Mouse (Mus musculus): ENCODE measurements around the gene Gpc3. TPM values are rescaled to one million over a fixed set of nuclear protein-coding genes. Genes with fewer than 3 reads are reported as not detected.

The Gpc3 gene
- 581 and 596 TPM in 2 replicates for polyA plus RNA-seq (2015; fragmentation: Nextera tagmentation; extraction: Ambion mirVana)

DNA sequence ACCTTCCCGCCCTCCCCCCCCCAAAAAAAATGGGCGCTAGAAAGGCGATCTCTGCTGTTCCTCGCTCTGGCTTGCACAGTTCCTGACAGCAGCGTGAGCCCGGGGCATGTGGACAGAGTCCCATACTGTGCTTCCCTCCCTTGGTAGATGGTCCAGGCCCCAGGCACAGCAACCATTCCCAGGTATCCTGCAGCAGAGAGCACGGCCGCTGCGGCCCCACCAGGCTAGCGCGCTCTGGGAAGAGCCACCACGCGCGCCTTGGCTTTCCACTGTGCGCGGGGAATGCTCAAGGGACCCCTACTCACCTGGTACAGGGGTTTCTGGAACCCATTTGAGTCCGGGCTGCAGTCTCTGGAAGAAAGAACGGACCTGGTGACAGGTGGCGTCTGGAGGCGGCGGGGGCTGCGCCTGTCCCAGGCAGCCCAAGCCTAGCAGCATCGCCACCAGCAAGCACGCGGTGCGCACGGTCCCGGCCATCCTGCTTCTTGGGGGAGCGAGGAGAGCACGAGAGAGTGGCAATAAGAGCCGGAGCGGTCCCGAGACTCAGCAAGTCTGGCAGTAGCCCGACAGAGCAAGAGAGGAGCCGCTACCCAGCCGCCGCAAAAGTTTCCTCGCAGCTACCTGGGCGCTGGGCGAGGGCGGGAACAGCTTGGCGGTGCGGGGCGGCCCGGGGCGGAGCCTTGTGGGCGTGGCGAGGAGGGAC lies at the start of gene Gpc3:
TSS of gene Gpc3 (minus strand) at position 623 of the 703 bp plus-strand sequence.
- whole genome bisulfite sequencing = 22% methylated on average over 46 of the region's 48 CpGs
- Histone ChIP-seq H3K27me3 (replicated peaks) (no peaks in the 10 kb centered on the region), H3K9ac (peak within 1 kb of the TSS; percentile 25; the same call in 1 of the 2 replicates), H3K4me3 (replicated peaks) (peak within 1 kb of the TSS; percentile 52), H3K36me3 (no peaks in the 10 kb centered on the region), H3K27ac (peak within 1 kb of the TSS; percentile 81), H3K4me1 (0 out of 2 replicates have a peak, but pooled peaks cover 3% of the 10 kb centered on the region), H3K4me2 (peak within 1 kb of the TSS; percentile 65), H3K9me3 (no peaks in the 10 kb centered on the region)
- ATAC-seq (ENCODE audit: insufficient read depth, low FRiP score, low read depth) = peak; percentile 93

DNA sequence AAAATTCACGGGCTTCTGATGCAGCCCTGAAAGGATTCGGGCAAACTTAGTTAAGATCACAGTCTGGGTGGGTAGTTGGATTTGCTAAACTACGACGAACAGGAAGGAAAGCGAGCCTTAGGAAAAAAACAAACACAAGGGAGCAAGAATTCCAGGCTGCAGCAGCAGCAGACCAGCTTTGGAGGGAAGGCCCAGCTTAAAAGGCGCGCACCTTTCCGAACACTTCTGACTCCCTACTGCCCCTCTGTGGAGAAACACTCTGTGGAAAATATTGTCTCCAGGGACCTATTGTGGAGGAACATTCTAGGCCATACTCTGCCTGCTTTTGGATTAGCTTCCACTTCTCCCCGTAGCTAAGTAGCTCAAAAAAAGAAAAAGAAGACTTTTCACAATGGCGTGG lies 38.2 kb upstream of the Gpc3 start:
- Histone ChIP-seq H3K36me3 (no peaks in the 10 kb centered on the region), H3K9ac (no peak overlapping the region), H3K9me3 (no peaks in the 10 kb centered on the region), H3K4me3 (replicated peaks) (no peak overlapping the region), H3K27me3 (replicated peaks) (no peaks in the 10 kb centered on the region), H3K4me1 (no peaks in the 10 kb centered on the region), H3K4me2 (peak overlapping the region; percentile 30), H3K27ac (peak overlapping the region; percentile 80)
- 0 out of 2 replicates have a peak, but pooled peaks have one; percentile 43 for ATAC-seq (ENCODE audit: insufficient read depth, low FRiP score, low read depth)
- 23% methylated on average over 10 of the region's 10 CpGs for WGBS

DNA sequence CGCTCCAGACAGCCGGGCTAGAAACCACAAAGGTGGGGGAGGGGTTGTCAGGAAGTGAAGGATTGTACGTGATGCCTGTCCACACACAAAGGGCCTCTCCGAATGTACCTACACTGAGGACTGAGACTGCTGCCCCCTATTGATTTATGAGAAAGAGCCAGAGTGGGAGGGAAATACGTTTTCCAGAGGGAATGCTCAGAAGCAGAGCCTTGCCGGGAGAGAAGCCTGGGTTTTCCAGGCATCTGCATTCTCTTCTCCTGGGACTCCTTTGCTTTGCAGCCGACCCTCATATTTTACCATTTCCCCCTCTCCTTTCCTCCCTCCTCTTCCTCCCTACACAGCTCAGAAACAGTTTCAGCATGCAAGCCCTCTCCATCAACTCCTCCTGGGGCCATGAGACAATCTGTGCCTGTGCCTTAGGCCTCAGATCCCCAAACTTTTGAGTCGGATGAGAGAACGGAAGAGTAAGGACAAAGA lies 37.8 kb upstream of the Gpc3 start:
- Histone ChIP-seq H3K27ac (peak overlapping the region; percentile 80), H3K4me1 (no peaks in the 10 kb centered on the region), H3K4me3 (replicated peaks) (no peak overlapping the region), H3K9ac (no peak overlapping the region), H3K9me3 (no peaks in the 10 kb centered on the region), H3K36me3 (no peaks in the 10 kb centered on the region), H3K27me3 (replicated peaks) (no peaks in the 10 kb centered on the region), H3K4me2 (peak overlapping the region; percentile 30)
- 30% methylated on average over 9 of the region's 9 CpGs for WGBS
- peak; percentile 60; the same call in 1 of the 2 replicates for ATAC-seq (ENCODE audit: insufficient read depth, low FRiP score, low read depth)

DNA sequence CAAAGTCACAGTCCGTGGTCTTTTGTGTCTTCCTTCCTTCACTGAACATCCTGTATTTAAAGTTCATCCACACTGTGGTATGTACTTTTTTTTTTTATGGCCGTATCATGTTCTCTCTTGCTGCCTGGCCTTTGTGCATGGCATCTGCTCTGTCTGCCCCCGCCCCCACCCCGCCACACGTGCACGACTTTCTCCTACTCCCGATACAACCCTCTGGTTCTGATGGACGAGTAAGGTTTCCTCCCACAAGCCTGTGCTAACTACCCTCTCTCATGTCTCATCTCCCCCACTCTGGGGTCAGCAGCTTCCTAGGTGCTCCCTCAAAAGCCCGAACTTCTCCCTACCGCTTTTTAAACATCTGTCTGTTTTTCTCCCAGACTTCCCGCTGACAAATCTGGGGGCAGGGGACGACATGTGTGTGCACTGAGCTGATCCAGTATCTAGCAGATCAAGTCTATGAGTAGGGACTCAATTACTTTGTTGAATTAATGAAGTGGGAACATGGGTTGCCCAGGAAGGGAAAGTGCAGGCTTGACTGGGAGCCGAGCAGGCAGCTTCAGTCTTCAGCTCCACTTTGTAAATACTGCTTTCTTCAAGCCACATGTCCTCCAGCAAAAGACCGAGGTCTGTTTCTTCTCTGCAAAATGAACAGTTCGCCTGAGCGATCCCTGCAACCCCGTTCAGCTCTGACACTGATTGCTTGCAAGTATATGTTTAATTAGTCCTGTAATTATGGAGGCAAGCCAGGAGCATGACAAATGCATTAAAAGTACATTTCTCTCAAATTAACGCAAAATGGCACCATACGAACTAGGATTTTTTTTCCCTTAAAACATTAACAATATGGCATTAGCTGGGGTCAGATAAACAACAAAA lies 35.4 kb upstream of the Gpc3 start:
- no peak for ATAC-seq (ENCODE audit: insufficient read depth, low FRiP score, low read depth)
- no peak overlapping the region for H3K9ac ChIP-seq
- no peaks in the 10 kb centered on the region for H3K9me3 ChIP-seq
- peak overlapping the region; percentile 67; the same call in 1 of the 2 replicates for H3K27ac ChIP-seq
- peak overlapping the region; percentile 30 for H3K4me2 ChIP-seq
- H3K27me3 ChIP-seq (replicated peaks) = no peaks in the 10 kb centered on the region
- H3K4me1 ChIP-seq = no peaks in the 10 kb centered on the region
- no peaks in the 10 kb centered on the region for H3K36me3 ChIP-seq
- WGBS = 33% methylated on average over 19 of the region's 19 CpGs
- no peak overlapping the region for H3K4me3 ChIP-seq (replicated peaks)

DNA sequence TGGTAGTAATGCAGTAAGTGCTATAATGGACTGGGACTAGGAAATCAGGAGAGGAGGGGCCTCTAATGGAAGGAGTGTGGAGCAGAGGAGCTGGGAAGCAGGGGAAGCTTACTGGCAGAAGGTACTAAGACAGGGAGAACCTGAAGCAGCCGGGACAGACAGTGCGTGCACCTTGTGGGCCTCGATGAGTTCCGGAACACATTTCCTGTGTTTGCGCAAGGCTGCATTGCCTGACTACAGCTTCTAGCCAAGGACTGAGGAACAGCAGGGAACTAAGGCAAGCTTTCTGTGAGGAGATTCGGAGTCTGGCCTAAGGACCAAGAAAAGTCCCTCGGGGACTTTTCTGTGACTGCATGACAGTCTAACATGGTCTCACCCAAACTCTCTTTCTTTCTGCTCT lies 30.6 kb upstream of the Gpc3 start:
- Histone ChIP-seq H3K4me2 (no peak overlapping the region), H3K27ac (no peak overlapping the region; the same call in 1 of the 2 replicates), H3K9me3 (no peaks in the 10 kb centered on the region), H3K36me3 (no peaks in the 10 kb centered on the region), H3K4me3 (replicated peaks) (no peak overlapping the region), H3K9ac (no peak overlapping the region), H3K27me3 (replicated peaks) (no peaks in the 10 kb centered on the region), H3K4me1 (no peaks in the 10 kb centered on the region)
- WGBS = 56% methylated on average over 7 of the region's 7 CpGs
- ATAC-seq (ENCODE audit: insufficient read depth, low FRiP score, low read depth) = no peak

DNA sequence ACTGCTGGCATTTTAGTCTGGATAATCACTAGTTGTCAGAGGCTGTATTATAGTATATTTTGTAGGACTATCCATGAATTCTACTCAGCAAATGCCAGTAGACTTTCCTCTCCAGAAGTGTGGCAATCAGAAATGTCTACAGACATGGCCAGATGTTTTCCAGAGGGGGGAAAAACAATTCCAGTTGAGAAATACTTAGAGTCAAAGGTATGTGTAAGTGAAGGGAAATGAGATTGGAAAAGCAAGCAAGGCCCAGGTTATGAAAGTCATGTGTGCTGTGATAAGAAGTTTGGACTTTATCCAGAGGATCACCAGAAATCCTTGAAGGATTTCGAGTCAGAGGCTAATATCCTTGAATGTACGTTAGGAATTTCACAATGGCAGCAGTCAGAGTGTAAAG lies 29.6 kb upstream of the Gpc3 start:
- H3K4me1 ChIP-seq = no peaks in the 10 kb centered on the region
- no peak for ATAC-seq (ENCODE audit: insufficient read depth, low FRiP score, low read depth)
- no peaks in the 10 kb centered on the region for H3K27me3 ChIP-seq (replicated peaks)
- WGBS = 33% methylated on average over 2 of the region's 2 CpGs
- no peak overlapping the region for H3K4me2 ChIP-seq
- no peaks in the 10 kb centered on the region for H3K36me3 ChIP-seq
- H3K9me3 ChIP-seq = no peaks in the 10 kb centered on the region
- no peak overlapping the region for H3K9ac ChIP-seq
- no peak overlapping the region for H3K4me3 ChIP-seq (replicated peaks)
- no peak overlapping the region for H3K27ac ChIP-seq

DNA sequence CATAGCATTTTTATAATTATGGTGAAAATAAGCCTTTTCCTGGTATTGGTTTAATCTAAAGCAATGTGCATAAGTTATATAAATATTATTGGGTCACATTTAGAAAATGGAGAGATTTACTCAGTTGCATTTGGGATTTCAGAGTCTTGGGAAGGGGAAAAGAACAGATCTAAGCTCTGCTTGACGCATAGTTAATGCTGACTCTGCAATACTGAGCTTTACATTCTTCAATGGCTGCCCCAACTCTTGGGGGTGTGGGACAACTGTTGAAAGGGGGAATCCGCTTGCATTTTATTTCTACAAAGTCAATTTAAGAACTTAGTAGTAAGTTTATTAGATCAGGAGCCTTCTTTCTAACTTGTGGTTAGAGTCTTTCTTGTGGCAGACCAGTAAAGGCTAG lies 28.4 kb upstream of the Gpc3 start:
- no peak for ATAC-seq (ENCODE audit: insufficient read depth, low FRiP score, low read depth)
- no peaks in the 10 kb centered on the region for H3K36me3 ChIP-seq

DNA sequence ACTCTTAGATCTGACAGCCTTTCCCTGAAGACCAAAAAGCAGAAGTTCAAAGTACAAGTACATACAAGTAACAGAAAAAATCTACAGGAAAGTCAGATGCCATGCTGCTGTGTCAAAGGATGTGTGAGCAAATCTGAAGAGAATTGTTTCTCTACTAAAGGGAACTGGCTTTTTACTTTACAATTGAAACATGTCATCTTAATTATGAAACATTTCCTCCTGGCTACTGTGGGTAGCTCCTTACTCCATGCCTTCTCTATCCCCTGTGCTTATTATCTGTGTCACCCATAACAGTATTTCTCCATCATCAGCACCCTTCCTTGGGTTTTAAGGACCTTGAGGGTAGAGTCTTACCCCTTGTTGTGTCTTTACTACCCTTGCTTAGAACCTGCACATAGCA lies 23.7 kb upstream of the Gpc3 start:
- no peak for ATAC-seq (ENCODE audit: insufficient read depth, low FRiP score, low read depth)
- no peaks in the 10 kb centered on the region for H3K36me3 ChIP-seq
- H3K9me3 ChIP-seq = no peaks in the 10 kb centered on the region
- no peak overlapping the region for H3K27ac ChIP-seq
- no peak overlapping the region for H3K4me2 ChIP-seq
- no peak overlapping the region for H3K9ac ChIP-seq
- H3K4me3 ChIP-seq (replicated peaks) = no peak overlapping the region
- H3K27me3 ChIP-seq (replicated peaks) = no peaks in the 10 kb centered on the region
- H3K4me1 ChIP-seq = no peaks in the 10 kb centered on the region

More for the DNA sequence above, 28.4 kb upstream of the Gpc3 start:
- no peaks in the 10 kb centered on the region for H3K4me1 ChIP-seq
- WGBS = 76% methylated on average over 2 of the region's 2 CpGs
- no peak overlapping the region for H3K9ac ChIP-seq
- H3K4me3 ChIP-seq (replicated peaks) = no peak overlapping the region
- H3K27ac ChIP-seq = no peak overlapping the region
- H3K4me2 ChIP-seq = no peak overlapping the region
- no peaks in the 10 kb centered on the region for H3K9me3 ChIP-seq
- no peaks in the 10 kb centered on the region for H3K27me3 ChIP-seq (replicated peaks)

DNA sequence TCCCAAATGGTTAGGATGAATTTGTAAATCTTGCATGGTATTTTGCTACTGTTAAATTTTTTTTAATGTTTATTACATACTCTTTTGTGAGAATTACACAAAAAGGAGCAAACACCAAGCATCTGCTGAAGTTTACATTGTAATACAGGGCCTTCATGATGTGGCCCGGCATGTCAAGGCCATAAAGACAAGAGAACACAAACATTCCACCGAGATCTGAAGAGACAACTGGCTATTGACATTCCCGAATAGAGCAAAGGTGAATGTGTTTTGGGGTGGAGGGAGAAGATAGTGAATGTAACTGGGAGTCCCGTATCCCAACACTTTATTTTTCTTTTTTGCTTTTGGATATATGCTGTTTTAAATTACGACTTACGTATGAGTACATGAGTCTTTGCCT lies 20.2 kb upstream of the Gpc3 start:
- no peaks in the 10 kb centered on the region for H3K9me3 ChIP-seq
- no peak for ATAC-seq (ENCODE audit: insufficient read depth, low FRiP score, low read depth)
- no peak overlapping the region for H3K4me2 ChIP-seq
- no peaks in the 10 kb centered on the region for H3K27me3 ChIP-seq (replicated peaks)
- H3K4me1 ChIP-seq = no peaks in the 10 kb centered on the region; the same call in 1 of the 2 replicates
- H3K4me3 ChIP-seq (replicated peaks) = no peak overlapping the region
- H3K27ac ChIP-seq = no peak overlapping the region
- 63% methylated on average over 6 of the region's 6 CpGs for WGBS
- H3K9ac ChIP-seq = no peak overlapping the region
- H3K36me3 ChIP-seq = no peaks in the 10 kb centered on the region

DNA sequence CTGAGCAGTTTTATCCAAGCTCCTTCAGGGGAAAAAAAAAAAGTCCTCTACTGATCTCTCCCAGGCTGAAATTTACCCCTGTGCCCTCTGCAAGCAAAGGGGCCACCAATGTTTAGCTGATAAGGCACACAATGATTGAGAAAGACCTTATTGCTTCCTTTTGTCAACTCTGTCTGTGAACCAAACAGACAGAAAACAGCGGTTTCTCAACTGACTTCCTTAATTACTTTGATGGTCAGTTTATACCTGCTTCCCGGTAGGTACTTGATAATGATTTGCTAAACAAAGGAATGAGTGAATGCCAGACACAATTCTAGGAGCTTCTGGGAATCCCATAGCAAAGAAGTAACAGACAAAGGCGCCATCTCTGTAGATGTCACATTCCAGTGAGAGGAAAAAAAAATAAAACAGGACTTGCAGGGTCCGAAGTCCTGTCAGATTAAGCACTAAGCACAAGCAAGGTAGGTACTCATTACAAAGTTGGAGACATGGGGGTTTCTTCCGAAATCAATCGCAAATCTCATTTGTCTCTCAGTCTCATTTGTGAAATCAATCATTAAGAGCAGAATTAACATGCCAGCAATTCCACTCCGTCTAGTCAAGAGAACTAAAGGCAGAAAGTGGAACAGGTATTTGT lies 19.1 kb upstream of the Gpc3 start:
- ATAC-seq (ENCODE audit: insufficient read depth, low FRiP score, low read depth) = no peak
- no peak overlapping the region for H3K4me3 ChIP-seq (replicated peaks)

DNA sequence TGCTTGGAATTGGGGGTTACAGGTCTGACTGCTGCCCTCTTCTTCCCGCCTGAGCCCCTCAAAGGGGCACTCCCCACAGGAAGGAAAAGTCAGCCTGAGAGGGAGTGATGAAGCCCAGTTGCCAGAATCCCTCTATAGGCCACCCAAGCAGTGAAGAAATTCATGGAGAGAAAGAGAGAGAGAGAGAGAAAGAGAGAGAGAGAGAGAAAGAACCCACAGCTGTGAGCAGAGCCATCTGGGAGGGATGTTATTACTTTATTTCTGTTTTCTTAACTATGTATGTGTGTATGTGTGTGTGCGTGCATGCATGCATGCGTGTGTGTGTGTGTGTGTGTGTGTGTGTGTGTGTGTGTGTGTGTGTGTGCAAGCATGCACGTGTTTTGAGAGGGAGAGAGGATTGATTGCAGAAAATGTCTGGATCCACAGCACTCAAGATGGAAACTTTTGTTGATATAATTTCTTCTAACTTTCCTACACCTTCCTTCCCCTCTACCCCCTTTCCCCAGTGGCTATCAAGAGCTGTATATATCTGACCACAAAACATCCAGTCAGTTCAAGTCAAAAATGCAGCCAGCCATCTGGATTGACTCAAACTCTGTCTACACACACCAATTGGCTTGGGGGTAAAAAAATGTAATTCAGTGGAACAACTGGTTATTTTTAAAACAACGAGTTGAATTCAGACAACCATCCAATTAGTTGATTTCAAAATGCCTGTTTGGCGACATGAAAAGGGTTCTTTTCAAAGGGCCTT lies 13.4 kb upstream of the Gpc3 start:
- 49% methylated on average over 6 of the region's 6 CpGs for WGBS
- Histone ChIP-seq H3K27me3 (replicated peaks) (no peaks in the 10 kb centered on the region), H3K9me3 (no peaks in the 10 kb centered on the region), H3K4me2 (no peak overlapping the region), H3K4me1 (no peaks in the 10 kb centered on the region; the same call in 1 of the 2 replicates), H3K36me3 (no peaks in the 10 kb centered on the region), H3K4me3 (replicated peaks) (no peak overlapping the region), H3K27ac (peak overlapping the region; percentile 78), H3K9ac (no peak overlapping the region)
- no peak for ATAC-seq (ENCODE audit: insufficient read depth, low FRiP score, low read depth)

More for the DNA sequence above, 19.1 kb upstream of the Gpc3 start:
- Histone ChIP-seq H3K27me3 (replicated peaks) (no peaks in the 10 kb centered on the region), H3K4me1 (no peaks in the 10 kb centered on the region; the same call in 1 of the 2 replicates), H3K36me3 (no peaks in the 10 kb centered on the region), H3K4me2 (no peak overlapping the region), H3K9me3 (no peaks in the 10 kb centered on the region), H3K27ac (no peak overlapping the region), H3K9ac (no peak overlapping the region)
- 41% methylated on average over 7 of the region's 7 CpGs for WGBS

Measured in stomach, embryonic 15.5 days (tissue).